Mouse (Mus musculus): Measurements from ENCODE around the gene Akt3.

Akt3 gene

GRCm38 (mm10) chr1:177010041-177010440 is 248.0 kb downstream of the Akt3 start:
- no peak for DNase-seq (ENCODE audit: low spot score)

- DNase-seq (ENCODE audit: low spot score), result no peak
Observed at GRCm38 (mm10) chr1:177008777-177009176, 249.2 kb downstream of the Akt3 start.

GRCm38 (mm10) chr1:177007405-177007804 is 250.6 kb downstream of the Akt3 start:
- DNase-seq (ENCODE audit: low spot score), result no peak

- no peak for DNase-seq (ENCODE audit: low spot score)
Observed at GRCm38 (mm10) chr1:177004041-177004741, 253.8 kb downstream of the Akt3 start.

GRCm38 (mm10) chr1:177002951-177003350 is 255.1 kb downstream of the Akt3 start:
- DNase-seq (ENCODE audit: low spot score), result no peak

- DNase-seq (ENCODE audit: low spot score), result no peak
Observed at GRCm38 (mm10) chr1:176999011-176999410, 259.0 kb downstream of the Akt3 start.

- DNase-seq (ENCODE audit: low spot score), result no peak
Observed at GRCm38 (mm10) chr1:176997711-176998689, 260.0 kb downstream of the Akt3 start.

GRCm38 (mm10) chr1:176997254-176997653 is 260.7 kb downstream of the Akt3 start:
- DNase-seq (ENCODE audit: low spot score), result no peak

- no peak for DNase-seq (ENCODE audit: low spot score)
Observed at GRCm38 (mm10) chr1:176996630-176997201, 261.3 kb downstream of the Akt3 start.

- DNase-seq (ENCODE audit: low spot score), result no peak
Observed at GRCm38 (mm10) chr1:176996166-176996565, 261.8 kb downstream of the Akt3 start.

GRCm38 (mm10) chr1:176995419-176995775 is 262.6 kb downstream of the Akt3 start:
- DNase-seq (ENCODE audit: low spot score), result no peak

GRCm38 (mm10) chr1:176994707-176995418 is 263.1 kb downstream of the Akt3 start:
- DNase-seq (ENCODE audit: low spot score), result no peak

GRCm38 (mm10) chr1:176994087-176994486 is 263.9 kb downstream of the Akt3 start:
- DNase-seq (ENCODE audit: low spot score), result no peak

- no peak for DNase-seq (ENCODE audit: low spot score)
Observed at GRCm38 (mm10) chr1:176993141-176994010, 264.6 kb downstream of the Akt3 start.

GRCm38 (mm10) chr1:176992517-176992916 is 265.5 kb downstream of the Akt3 start:
- DNase-seq (ENCODE audit: low spot score), result no peak

- no peak for DNase-seq (ENCODE audit: low spot score)
Observed at GRCm38 (mm10) chr1:176991473-176991872, 266.5 kb downstream of the Akt3 start.

GRCm38 (mm10) chr1:176986990-176987740 is 270.8 kb downstream of the Akt3 start:
- DNase-seq (ENCODE audit: low spot score), result no peak

- DNase-seq (ENCODE audit: low spot score), result no peak
Observed at GRCm38 (mm10) chr1:176986275-176986674, 271.7 kb downstream of the Akt3 start.

- no peak for DNase-seq (ENCODE audit: low spot score)
Observed at GRCm38 (mm10) chr1:176985691-176986090, 272.3 kb downstream of the Akt3 start.

- DNase-seq (ENCODE audit: low spot score), result no peak
Observed at GRCm38 (mm10) chr1:176982671-176983070, 275.3 kb downstream of the Akt3 start.
